Mouse (Mus musculus) adrenal gland, adult 10 weeks (tissue): ENCODE data around the gene Actc1. TPM values are rescaled to one million over a fixed set of nuclear protein-coding genes. Genes with fewer than 3 reads are reported as not detected.

Experiments
- polyA plus RNA-seq: library from polyadenylated mRNA; stranded (reverse); fragments of 350-450 nt; fragmentation: Illumina TruSeq; extraction: RNeasy Lipid Tissue Mini Kit (QIAGEN cat#74804); gene quantifications from one replicate; pipeline ENCODE4 v1.2.3, GENCODE M21; 2014; ENCODE audit warnings: low read depth, low replicate concordance

Actc1 gene
- not detected for polyA plus RNA-seq

GRCm38 (mm10) chr2:114052696-114053598 lies at the start of gene Actc1:
Gene Actc1, minus strand, starts transcription at chr2:114053548.

GRCm38 (mm10) chr2:114013295-114013771 lies 40.0 kb downstream of the Actc1 start, which contains the start of gene Gjd2:
Gene Gjd2, minus strand, starts transcription at chr2:114013619.

Other genes with a start within 250 kb of the Actc1 start
- 91.6 TPM for gene Scg5, start 224.4 kb downstream of the Actc1 start, polyA plus RNA-seq
- gene Arhgap11a, start 204.9 kb downstream of the Actc1 start, polyA plus RNA-seq, result 6.4 TPM
- 8.5 TPM for gene Gjd2, start 39.9 kb downstream of the Actc1 start, polyA plus RNA-seq
- gene Aqr, start 133.5 kb upstream of the Actc1 start, polyA plus RNA-seq, result 49.6 TPM
- 38.0 TPM for gene Zfp770, start 147.9 kb upstream of the Actc1 start, polyA plus RNA-seq